In the genomic region with DNA sequence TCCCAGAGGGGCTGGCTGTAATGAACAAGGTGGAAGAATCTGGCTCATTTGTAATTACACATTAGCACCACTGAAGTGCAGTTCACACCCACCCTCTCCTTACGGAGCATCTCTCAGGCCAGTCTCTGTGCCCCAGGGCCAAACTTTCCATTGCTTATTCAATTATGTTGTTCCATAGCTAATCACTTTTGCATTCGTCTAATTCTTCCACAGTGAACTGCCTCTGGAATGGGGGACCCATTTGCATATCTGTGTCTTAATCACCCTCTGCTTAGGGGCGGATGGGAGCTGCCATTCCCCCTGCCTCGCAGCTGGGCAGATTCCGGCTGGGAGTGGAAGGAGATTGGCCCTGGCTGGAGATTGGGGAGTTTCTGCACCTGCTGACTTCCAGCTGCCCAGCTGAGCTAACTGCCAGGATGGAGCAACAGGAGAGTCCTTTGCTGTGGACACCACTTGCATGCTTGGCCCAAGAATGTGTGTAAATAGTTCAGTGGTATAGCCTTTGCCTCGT, we compare ENCODE assay signal across 13 mouse cellular contexts.
A peak's percentile ranks its signal among the peaks of the same experiment; 100 is the strongest.
DNase-seq lines count a peak whose midpoint lies in the region; ATAC-seq and TF ChIP-seq lines count a peak whose summit lies in the region.
"Had no signal": no experiment of that assay in that cellular context is flagged by ENCODE, and none has a peak within 500 bp of the region (broad histone marks: within the 10 kb centered on the region; RNA-seq: fewer than 3 reads in every experiment).

No protein-coding gene starts in this region.

- H3K9me3 ChIP-seq in forebrain, embryonic 10.5 days, result no peaks in the 10 kb centered on the region
- no peaks in the 10 kb centered on the region for H3K9me3 ChIP-seq in forebrain, postnatal 0 days (ENCODE audit: low read length)
- no peaks in the 10 kb centered on the region for H3K9me3 ChIP-seq in hindbrain, embryonic 16.5 days (ENCODE audit: control insufficient read depth, low read length)
- H3K9me3 ChIP-seq in neural tube, embryonic 14.5 days (ENCODE audit: control insufficient read depth, low read length), result no peaks in the 10 kb centered on the region
- H3K9me3 ChIP-seq: heart, embryonic 13.5 days had no signal

- H3K4me1 ChIP-seq in forebrain, embryonic 10.5 days, result peaks cover 12% of the 10 kb centered on the region
- H3K4me1 ChIP-seq in forebrain, postnatal 0 days (ENCODE audit: insufficient read depth), result no peaks in the 10 kb centered on the region
- no peaks in the 10 kb centered on the region for H3K4me1 ChIP-seq in hindbrain, embryonic 16.5 days (ENCODE audit: control insufficient read depth, insufficient read depth, low read depth, low read length)
- peaks cover 5% of the 10 kb centered on the region; the same call in 1 of the 2 replicates for H3K4me1 ChIP-seq in neural tube, embryonic 14.5 days (ENCODE audit: control insufficient read depth, insufficient read depth, low read length)

- ATAC-seq in forebrain, postnatal 0 days, result no peak; the same call in 1 of the 2 replicates
- ATAC-seq in hindbrain, embryonic 16.5 days, result peak; percentile 48
- peak; percentile 75; the same call in 1 of the 2 replicates for ATAC-seq in neural tube, embryonic 14.5 days (ENCODE audit: low read depth)
- ATAC-seq: Patski had no signal

- no peak overlapping the region for H3K4me2 ChIP-seq in forebrain, postnatal 0 days (ENCODE audit: low read depth)
- H3K4me2 ChIP-seq in hindbrain, embryonic 16.5 days (ENCODE audit: low read length), result no peak overlapping the region
- H3K4me2 ChIP-seq in neural tube, embryonic 14.5 days (ENCODE audit: low read depth, low read length), result no peak overlapping the region
- H3K4me2 ChIP-seq: heart, embryonic 13.5 days had no signal

- no peaks in the 10 kb centered on the region for H3K36me3 ChIP-seq in forebrain, embryonic 10.5 days (replicated peaks)
- H3K36me3 ChIP-seq in forebrain, postnatal 0 days (ENCODE audit: insufficient read depth), result no peaks in the 10 kb centered on the region
- H3K36me3 ChIP-seq in hindbrain, embryonic 16.5 days (ENCODE audit: control insufficient read depth, insufficient read depth, low read length), result no peaks in the 10 kb centered on the region
- no peaks in the 10 kb centered on the region for H3K36me3 ChIP-seq in neural tube, embryonic 14.5 days (ENCODE audit: control insufficient read depth, insufficient read depth, low read length)
- H3K36me3 ChIP-seq: heart, embryonic 13.5 days had no signal

- H3K27me3 ChIP-seq in forebrain, embryonic 10.5 days (ENCODE audit: poor library complexity, severe bottlenecking), result no peaks in the 10 kb centered on the region; the same call in 1 of the 2 replicates
- no peaks in the 10 kb centered on the region for H3K27me3 ChIP-seq in forebrain, postnatal 0 days (ENCODE audit: insufficient read depth, low read length)
- H3K27me3 ChIP-seq in hindbrain, embryonic 16.5 days (replicated peaks; ENCODE audit: control insufficient read depth, insufficient read depth, low read length), result no peaks in the 10 kb centered on the region
- no peaks in the 10 kb centered on the region for H3K27me3 ChIP-seq in neural tube, embryonic 14.5 days (ENCODE audit: control insufficient read depth, insufficient read depth, low read length)
- H3K27me3 ChIP-seq: heart, embryonic 13.5 days; Patski had no signal

- WGBS in forebrain, embryonic 10.5 days, result 36% methylated on average over 6 of the region's 6 CpGs
- 29% methylated on average over 6 of the region's 6 CpGs for WGBS in forebrain, postnatal 0 days
- WGBS in hindbrain, embryonic 16.5 days, result 24% methylated on average over 6 of the region's 6 CpGs
- WGBS in neural tube, embryonic 14.5 days, result 19% methylated on average over 6 of the region's 6 CpGs

- no peak overlapping the region for H3K27ac ChIP-seq in forebrain, embryonic 10.5 days
- H3K27ac ChIP-seq in forebrain, postnatal 0 days (ENCODE audit: low read depth, low read length), result no peak overlapping the region
- H3K27ac ChIP-seq in hindbrain, embryonic 16.5 days (ENCODE audit: low read depth, low read length), result no peak overlapping the region
- no peak overlapping the region for H3K27ac ChIP-seq in neural tube, embryonic 14.5 days (ENCODE audit: low read depth, low read length)
- H3K27ac ChIP-seq: heart, embryonic 13.5 days; kidney, postnatal 0 days had no signal

- peak; percentile 16 for DNase-seq in forebrain, embryonic 10.5 days (ENCODE audit: extremely low spot score, low spot score)
- no peak for DNase-seq in forebrain, postnatal 0 days
- peak; percentile 58 for DNase-seq in retina, postnatal 1 day
- DNase-seq in retina, embryonic 14.5 days (ENCODE audit: low spot score), result no peak
- no peak for DNase-seq in frontal cortex, postnatal 25 days (ENCODE audit: low spot score in 2 of 2)
- DNase-seq in right cerebral cortex, adult 2 months (ENCODE audit: low spot score in 2 of 2), result no peak
- DNase-seq: B cell, adult 2 months had no signal

- no peak for TF ChIP-seq CTCF in forebrain, postnatal 0 days (IDR thresholded peaks at IDR 0.05; ENCODE audit: low read depth)

- no peak overlapping the region for H3K4me3 ChIP-seq in forebrain, embryonic 10.5 days
- H3K4me3 ChIP-seq in forebrain, postnatal 0 days (ENCODE audit: low read depth, low read length), result no peak overlapping the region
- H3K4me3 ChIP-seq in hindbrain, embryonic 16.5 days (ENCODE audit: low read length), result no peak overlapping the region
- no peak overlapping the region for H3K4me3 ChIP-seq in neural tube, embryonic 14.5 days (ENCODE audit: low read depth, low read length)
- H3K4me3 ChIP-seq: heart, embryonic 13.5 days; megakaryocyte, embryonic 14.5 days had no signal

- no peak overlapping the region for H3K9ac ChIP-seq in forebrain, postnatal 0 days
- no peak overlapping the region for H3K9ac ChIP-seq in hindbrain, embryonic 16.5 days (ENCODE audit: low read depth, low read length)
- no peak overlapping the region for H3K9ac ChIP-seq in neural tube, embryonic 14.5 days (replicated peaks; ENCODE audit: low read depth, low read length)
- H3K9ac ChIP-seq: heart, embryonic 13.5 days had no signal

Comparison
In these comparisons a context has a peak if more than half of its experiments do, and no peak if none do; other contexts are left out.
1. DNase-seq: peak in forebrain, embryonic 10.5 days (single experiment) and retina, postnatal 1 day (single experiment); none in forebrain, postnatal 0 days (single experiment), retina, embryonic 14.5 days (single experiment), frontal cortex, postnatal 25 days (0 of 2) and right cerebral cortex, adult 2 months (0 of 2).